Mouse (Mus musculus): ENCODE measurements at regions not wholly inside any gene's neighbourhood (a gene's known extent, or its start where the extent isn't known, plus 50 kb on each side); places are given as distances from the start of the nearest gene placed in this dataset.
"Not testable (repeated sequence)": the region's sequence is repeated elsewhere in the genome, so short reads cannot be mapped to it uniquely, and the experiment has no call there.

- H3K4me2 ChIP-seq (replicated peaks); H3K4me3 ChIP-seq (replicated peaks); H3K27ac ChIP-seq; H3K36me3 ChIP-seq; H3K4me1 ChIP-seq (replicated peaks); H3K27me3 ChIP-seq; ATAC-seq; H3K9ac ChIP-seq (replicated peaks); H3K9me3 ChIP-seq: not testable (repeated sequence)
- 95% methylated on average over 9 of the region's 16 CpGs for WGBS
Measured at GRCm38 (mm10) chr6:140869523-140869922, 140.4 kb downstream of the Gm11077 start.

GRCm38 (mm10) chr6:140874831-140875230 lies 145.7 kb downstream of the Gm11077 start:
- Histone ChIP-seq H3K9me3 (no peaks in the 10 kb centered on the region), H3K4me3 (replicated peaks) (no peak overlapping the region), H3K36me3 (no peaks in the 10 kb centered on the region), H3K27ac (no peak overlapping the region), H3K27me3 (no peaks in the 10 kb centered on the region), H3K4me2 (replicated peaks) (no peak overlapping the region), H3K4me1 (replicated peaks) (no peaks in the 10 kb centered on the region), H3K9ac (replicated peaks) (no peak overlapping the region)
- WGBS, result 73% methylated on average over 3 of the region's 3 CpGs
- no peak for ATAC-seq

GRCm38 (mm10) chr6:140883651-140884050 lies 154.6 kb downstream of the Gm11077 start:
- H3K9me3 ChIP-seq, result no peaks in the 10 kb centered on the region
- H3K9ac ChIP-seq (replicated peaks), result no peak overlapping the region
- H3K36me3 ChIP-seq, result no peaks in the 10 kb centered on the region
- H3K4me2 ChIP-seq (replicated peaks), result no peak overlapping the region
- H3K4me1 ChIP-seq (replicated peaks), result no peaks in the 10 kb centered on the region
- no peaks in the 10 kb centered on the region for H3K27me3 ChIP-seq
- no peak for ATAC-seq
- no peak overlapping the region for H3K27ac ChIP-seq
- H3K4me3 ChIP-seq (replicated peaks), result no peak overlapping the region

GRCm38 (mm10) chr6:140888610-140889009 lies 159.5 kb downstream of the Gm11077 start:
- Histone ChIP-seq H3K4me2 (replicated peaks) (no peak overlapping the region), H3K9ac (replicated peaks) (no peak overlapping the region), H3K36me3 (no peaks in the 10 kb centered on the region), H3K9me3 (no peaks in the 10 kb centered on the region), H3K27me3 (no peaks in the 10 kb centered on the region), H3K4me3 (replicated peaks) (no peak overlapping the region), H3K27ac (no peak overlapping the region), H3K4me1 (replicated peaks) (no peaks in the 10 kb centered on the region)
- 82% methylated on average over 11 of the region's 11 CpGs for WGBS
- no peak for ATAC-seq

GRCm38 (mm10) chr6:140890060-140890459 lies 161.0 kb downstream of the Gm11077 start:
- WGBS, result 75% methylated on average over 5 of the region's 5 CpGs
- ATAC-seq, result no peak

GRCm38 (mm10) chr6:140890591-140890990 lies 161.5 kb downstream of the Gm11077 start:
- peaks cover 7% of the 10 kb centered on the region for H3K4me1 ChIP-seq (replicated peaks)
- no peaks in the 10 kb centered on the region for H3K9me3 ChIP-seq
- H3K4me3 ChIP-seq (replicated peaks), result no peak overlapping the region
- H3K27ac ChIP-seq, result no peak overlapping the region
- no peak overlapping the region for H3K4me2 ChIP-seq (replicated peaks)
- no peaks in the 10 kb centered on the region for H3K27me3 ChIP-seq
- H3K36me3 ChIP-seq, result no peaks in the 10 kb centered on the region
- 81% methylated on average over 2 of the region's 2 CpGs for WGBS
- no peak for ATAC-seq
- H3K9ac ChIP-seq (replicated peaks), result no peak overlapping the region

More at GRCm38 (mm10) chr6:140890060-140890459, 161.0 kb downstream of the Gm11077 start:
- no peak overlapping the region for H3K4me2 ChIP-seq (replicated peaks)
- no peak overlapping the region for H3K4me3 ChIP-seq (replicated peaks)
- peaks cover 7% of the 10 kb centered on the region for H3K4me1 ChIP-seq (replicated peaks)
- H3K9me3 ChIP-seq, result no peaks in the 10 kb centered on the region
- no peaks in the 10 kb centered on the region for H3K36me3 ChIP-seq
- no peak overlapping the region for H3K27ac ChIP-seq
- H3K9ac ChIP-seq (replicated peaks), result no peak overlapping the region
- H3K27me3 ChIP-seq, result no peaks in the 10 kb centered on the region

- no peak for ATAC-seq
Measured at GRCm38 (mm10) chr6:140894467-140894866, 165.4 kb downstream of the Gm11077 start.

GRCm38 (mm10) chr6:140895441-140895840 lies 166.4 kb downstream of the Gm11077 start:
- no peak for ATAC-seq
- H3K36me3 ChIP-seq, result no peaks in the 10 kb centered on the region
- no peak overlapping the region for H3K4me3 ChIP-seq (replicated peaks)
- H3K27me3 ChIP-seq, result no peaks in the 10 kb centered on the region
- H3K9ac ChIP-seq (replicated peaks), result no peak overlapping the region
- H3K9me3 ChIP-seq, result no peaks in the 10 kb centered on the region
- no peak overlapping the region for H3K4me2 ChIP-seq (replicated peaks)
- WGBS, result 53% methylated on average over 2 of the region's 2 CpGs
- no peak overlapping the region for H3K27ac ChIP-seq
- peaks cover 7% of the 10 kb centered on the region for H3K4me1 ChIP-seq (replicated peaks)

More at GRCm38 (mm10) chr6:140894467-140894866, 165.4 kb downstream of the Gm11077 start:
- H3K4me1 ChIP-seq (replicated peaks), result peaks cover 7% of the 10 kb centered on the region
- H3K36me3 ChIP-seq, result no peaks in the 10 kb centered on the region
- WGBS, result 28% methylated on average over 11 of the region's 11 CpGs
- H3K4me2 ChIP-seq (replicated peaks), result no peak overlapping the region
- no peaks in the 10 kb centered on the region for H3K9me3 ChIP-seq
- no peak overlapping the region for H3K9ac ChIP-seq (replicated peaks)
- H3K27me3 ChIP-seq, result no peaks in the 10 kb centered on the region
- H3K4me3 ChIP-seq (replicated peaks), result no peak overlapping the region
- H3K27ac ChIP-seq, result no peak overlapping the region

- Histone ChIP-seq H3K9me3 (no peaks in the 10 kb centered on the region), H3K4me3 (replicated peaks) (no peak overlapping the region), H3K27ac (no peak overlapping the region), H3K27me3 (no peaks in the 10 kb centered on the region), H3K4me2 (replicated peaks) (no peak overlapping the region), H3K4me1 (replicated peaks) (peaks cover 7% of the 10 kb centered on the region), H3K9ac (replicated peaks) (no peak overlapping the region), H3K36me3 (no peaks in the 10 kb centered on the region)
- ATAC-seq, result no peak
- 50% methylated on average over 8 of the region's 8 CpGs for WGBS
Measured at GRCm38 (mm10) chr6:140897111-140897510, 168.0 kb downstream of the Gm11077 start.

GRCm38 (mm10) chr6:140924319-140924981 lies 195.4 kb downstream of the Gm11077 start:
- 47% methylated on average over 12 of the region's 12 CpGs for WGBS
- peak; percentile 79 for ATAC-seq

GRCm38 (mm10) chr6:140927616-140928015 lies 198.5 kb downstream of the Gm11077 start:
- no peak overlapping the region for H3K27ac ChIP-seq
- no peaks in the 10 kb centered on the region for H3K9me3 ChIP-seq
- H3K27me3 ChIP-seq, result no peaks in the 10 kb centered on the region
- ATAC-seq, result no peak
- no peaks in the 10 kb centered on the region for H3K4me1 ChIP-seq (replicated peaks)
- WGBS, result 94% methylated on average over 3 of the region's 3 CpGs
- no peak overlapping the region for H3K4me3 ChIP-seq (replicated peaks)
- no peak overlapping the region for H3K9ac ChIP-seq (replicated peaks)
- H3K36me3 ChIP-seq, result no peaks in the 10 kb centered on the region
- H3K4me2 ChIP-seq (replicated peaks), result no peak overlapping the region

More at GRCm38 (mm10) chr6:140924319-140924981, 195.4 kb downstream of the Gm11077 start:
- no peak overlapping the region for H3K4me2 ChIP-seq (replicated peaks)
- H3K27ac ChIP-seq, result no peak overlapping the region
- H3K36me3 ChIP-seq, result no peaks in the 10 kb centered on the region
- H3K9me3 ChIP-seq, result no peaks in the 10 kb centered on the region
- H3K4me3 ChIP-seq (replicated peaks), result no peak overlapping the region
- no peaks in the 10 kb centered on the region for H3K27me3 ChIP-seq
- no peaks in the 10 kb centered on the region; the same call in 1 of the 2 replicates for H3K4me1 ChIP-seq (replicated peaks)
- no peak overlapping the region for H3K9ac ChIP-seq (replicated peaks)

GRCm38 (mm10) chr6:140934286-140934685 lies 205.2 kb downstream of the Gm11077 start:
- no peak overlapping the region for H3K27ac ChIP-seq
- no peaks in the 10 kb centered on the region for H3K27me3 ChIP-seq
- no peak overlapping the region for H3K9ac ChIP-seq (replicated peaks)
- H3K4me3 ChIP-seq (replicated peaks), result no peak overlapping the region
- no peaks in the 10 kb centered on the region for H3K36me3 ChIP-seq
- 74% methylated on average over 6 of the region's 6 CpGs for WGBS
- no peak overlapping the region for H3K4me2 ChIP-seq (replicated peaks)
- ATAC-seq, result no peak
- no peaks in the 10 kb centered on the region for H3K4me1 ChIP-seq (replicated peaks)
- H3K9me3 ChIP-seq, result no peaks in the 10 kb centered on the region

- Histone ChIP-seq H3K9me3 (no peaks in the 10 kb centered on the region), H3K36me3 (no peaks in the 10 kb centered on the region), H3K27ac (no peak overlapping the region), H3K27me3 (no peaks in the 10 kb centered on the region), H3K9ac (replicated peaks) (no peak overlapping the region), H3K4me1 (replicated peaks) (no peaks in the 10 kb centered on the region), H3K4me3 (replicated peaks) (no peak overlapping the region), H3K4me2 (replicated peaks) (no peak overlapping the region)
- WGBS, result 100% methylated on average over 1 of the region's 1 CpGs
- ATAC-seq, result no peak
Measured at GRCm38 (mm10) chr6:140938025-140938424, 208.9 kb downstream of the Gm11077 start.

All from midbrain, embryonic 13.5 days (tissue).